Mouse (Mus musculus) embryonic fibroblast, embryonic 13.5 days (primary cell): ENCODE results near the gene Crb2. TPM values are rescaled to one million over a fixed set of nuclear protein-coding genes. Genes with fewer than 3 reads are reported as not detected.

ENCODE experiments used
- H3K27ac ChIP-seq: 2 replicates; pipeline ENCODE4 v1.5.1; 2012; ENCODE audit warnings: low read length, control low read depth, inconsistent platforms; ENCODE audit not compliant: insufficient read depth
- H3K4me1 ChIP-seq: 2 replicates; pipeline ENCODE4 v1.6.1; 2011; ENCODE audit warnings: low read length; ENCODE audit not compliant: control insufficient read depth, insufficient read depth
- H3K4me3 ChIP-seq: 2 replicates; pipeline ENCODE4 v1.5.1; 2011; ENCODE audit warnings: mild to moderate bottlenecking, control low read depth, low read length; ENCODE audit not compliant: insufficient read depth
- CTCF ChIP-seq: IDR thresholded peaks from 2 replicates; pipeline ENCODE4 v1.5.1; 2011; ENCODE audit warnings: mild to moderate bottlenecking, control low read depth, low read length, moderate library complexity, borderline replicate concordance; ENCODE audit not compliant: insufficient read depth
- POLR2A ChIP-seq: IDR thresholded peaks from 2 replicates; pipeline ENCODE4 v1.6.1; 2011; ENCODE audit warnings: low read depth, mild to moderate bottlenecking, control low read depth, low read length, moderate library complexity
- polyA plus RNA-seq: library from polyadenylated mRNA; stranded (reverse); fragments of >200 nt; gene quantifications from 2 replicates; pipeline ENCODE4 v1.2.4, GENCODE M21; 2011; ENCODE audit warnings: low read depth; ENCODE audit not compliant: missing spikeins, insufficient read length

Crb2 gene
- polyA plus RNA-seq, 1 experiment: 0.32 TPM

DNA sequence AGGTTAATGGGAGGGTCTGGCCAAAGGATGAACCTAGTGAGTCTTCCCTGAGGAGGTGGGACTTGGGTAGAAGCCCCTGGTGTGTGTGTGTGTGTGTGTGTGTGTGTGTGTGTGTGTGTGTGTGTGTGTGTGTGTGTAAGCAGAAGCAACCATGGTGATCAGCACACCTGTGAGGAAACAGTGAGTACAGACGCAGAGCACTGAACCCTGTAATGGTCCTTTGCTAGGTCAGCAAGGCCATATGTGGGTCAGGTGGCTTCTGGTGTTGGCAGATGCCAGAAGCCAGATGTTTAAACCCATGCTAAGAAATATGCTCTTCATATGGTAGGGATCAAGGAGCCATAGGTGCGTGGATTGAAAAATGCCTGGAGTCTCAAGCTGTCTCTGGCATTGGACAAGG lies 11.5 kb upstream of the Crb2 start:
- Histone ChIP-seq H3K27ac (no peak overlapping the region), H3K4me3 (no peak overlapping the region), H3K4me1 (peaks cover 9% of the 10 kb centered on the region)
- TF ChIP-seq POLR2A (no peak), CTCF (no peak)

DNA sequence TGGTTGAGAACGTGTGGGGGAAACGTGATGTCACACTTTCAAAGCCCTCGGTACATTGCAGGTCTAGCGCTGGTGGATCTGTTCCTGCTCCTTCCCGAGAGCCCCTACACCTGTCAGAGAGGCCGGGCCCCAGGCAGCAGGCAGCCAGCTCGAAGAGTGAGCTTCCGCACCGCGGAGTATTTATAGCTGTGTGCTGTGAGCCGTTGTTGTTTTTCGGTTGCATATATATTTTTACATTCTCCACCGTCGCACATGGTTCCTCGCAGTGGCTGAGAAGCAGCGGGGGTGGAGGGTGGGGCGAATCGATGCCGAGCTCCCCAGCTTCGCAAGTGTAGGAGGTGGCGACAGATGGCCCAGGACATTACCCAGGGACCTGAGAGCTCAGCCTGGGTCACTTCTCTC lies 11.0 kb upstream of the Crb2 start:
- H3K27ac ChIP-seq: no peak overlapping the region
- no peak overlapping the region for H3K4me3 ChIP-seq
- H3K4me1 ChIP-seq: peaks cover 9% of the 10 kb centered on the region
- no peak for TF ChIP-seq CTCF
- TF ChIP-seq POLR2A: no peak

DNA sequence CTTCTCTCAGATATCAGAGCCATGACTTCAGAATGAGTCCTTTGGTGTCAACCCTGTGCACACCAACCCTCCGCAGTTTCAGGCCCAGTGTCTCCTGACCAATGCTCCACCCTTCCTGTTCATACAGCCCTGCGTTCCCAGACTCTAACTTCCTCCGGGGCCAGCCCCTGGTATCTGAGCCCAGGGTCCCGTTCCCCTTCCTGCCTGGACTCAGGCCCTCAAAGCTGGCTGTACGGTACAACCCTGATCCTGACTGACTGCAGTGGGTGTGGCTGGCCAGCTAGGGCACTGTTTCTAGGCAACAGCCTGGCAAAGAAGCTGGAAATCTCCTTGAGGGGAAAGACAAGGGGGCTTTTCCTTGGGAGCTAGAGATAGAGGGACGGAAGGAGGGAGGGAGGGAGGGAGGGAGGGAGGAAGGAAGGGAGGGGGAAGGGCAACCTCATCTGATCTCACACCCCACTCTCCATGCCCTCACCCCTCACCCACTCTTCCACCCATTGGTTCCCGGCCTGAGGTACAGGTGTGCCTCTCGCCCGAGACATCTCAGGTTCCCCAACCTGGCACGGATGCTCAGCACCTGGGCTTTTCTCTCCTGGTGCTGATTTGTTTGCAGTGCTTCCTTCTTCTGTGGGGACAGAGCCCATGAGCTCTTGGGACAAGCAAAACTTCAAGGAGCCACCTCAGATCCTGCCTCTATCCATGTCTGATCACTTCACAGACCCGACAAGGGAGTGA lies 9.9 kb upstream of the Crb2 start:
- TF ChIP-seq POLR2A (no peak), CTCF (no peak)
- Histone ChIP-seq H3K27ac (no peak overlapping the region), H3K4me3 (no peak overlapping the region), H3K4me1 (peaks cover 9% of the 10 kb centered on the region)

DNA sequence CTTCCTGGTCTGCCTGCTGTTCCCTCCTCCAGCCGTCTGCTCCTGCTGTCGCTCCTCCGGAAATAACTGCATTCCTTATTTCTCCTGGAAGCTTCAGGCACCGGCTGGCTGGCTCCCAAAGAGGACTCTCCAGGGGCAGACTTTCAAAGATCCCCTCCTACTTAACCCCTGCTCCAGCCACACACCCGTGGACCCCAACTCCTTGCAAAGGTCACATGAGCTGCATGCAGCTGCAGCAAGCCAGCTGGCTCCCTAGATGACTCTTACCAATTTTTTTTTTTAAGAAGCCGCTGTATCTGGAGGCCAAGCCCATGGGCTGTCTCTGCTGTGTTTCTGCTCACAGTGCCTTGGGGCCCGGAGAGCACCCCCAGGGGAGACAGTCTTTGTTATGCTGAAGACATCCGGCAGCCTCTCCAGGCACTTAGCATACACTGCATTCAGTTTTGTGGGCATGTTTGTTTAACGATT lies 8.9 kb upstream of the Crb2 start:
- Histone ChIP-seq H3K4me1 (peaks cover 11% of the 10 kb centered on the region), H3K4me3 (no peak overlapping the region), H3K27ac (peak overlapping the region; percentile 12)
- TF ChIP-seq CTCF: no peak
- no peak for TF ChIP-seq POLR2A

DNA sequence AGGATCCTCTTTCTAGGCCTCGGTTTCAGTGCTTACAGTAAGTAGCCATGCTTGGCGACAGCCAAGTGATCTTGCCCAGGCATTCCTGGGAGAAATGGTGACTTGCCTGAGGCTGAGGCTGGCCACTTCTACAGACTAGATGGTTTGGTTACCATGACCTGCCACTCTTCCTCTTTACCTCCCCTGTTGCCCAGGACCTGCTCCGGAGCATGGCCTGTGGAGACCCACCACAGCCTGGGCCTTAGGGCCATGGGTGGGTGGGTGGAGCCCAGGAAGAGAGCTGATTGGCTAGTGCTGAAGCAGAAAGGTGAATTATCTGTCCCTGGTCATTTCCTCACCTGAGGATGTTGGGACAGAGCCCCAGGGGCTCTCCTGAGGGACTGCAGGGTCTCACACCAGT lies 8.3 kb upstream of the Crb2 start:
- H3K4me1 ChIP-seq: peaks cover 11% of the 10 kb centered on the region
- peak overlapping the region; percentile 12 for H3K27ac ChIP-seq
- no peak for TF ChIP-seq POLR2A
- no peak for TF ChIP-seq CTCF
- no peak overlapping the region for H3K4me3 ChIP-seq

DNA sequence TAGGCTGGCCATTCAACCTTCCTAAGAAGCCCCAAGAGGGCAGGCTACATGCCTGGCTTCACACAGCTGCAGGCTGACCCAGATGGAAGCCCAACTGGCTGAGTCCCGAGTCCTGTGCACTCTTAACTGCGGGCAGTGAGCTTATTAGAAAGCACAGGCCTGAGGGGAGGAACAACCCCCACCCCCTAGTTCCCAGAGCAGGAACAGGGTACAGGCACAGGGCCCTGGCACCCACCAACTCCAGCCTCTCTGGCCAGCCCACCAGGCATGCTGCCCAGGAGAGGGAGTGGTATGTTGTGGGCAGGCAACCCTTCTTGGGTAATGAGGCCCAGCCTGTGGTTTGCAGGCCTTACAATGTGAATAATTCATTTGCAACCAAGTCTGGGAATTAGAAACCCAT lies 7.1 kb upstream of the Crb2 start:
- Histone ChIP-seq H3K4me1 (peaks cover 11% of the 10 kb centered on the region), H3K4me3 (no peak overlapping the region), H3K27ac (peak overlapping the region; percentile 41)
- TF ChIP-seq POLR2A: no peak
- TF ChIP-seq CTCF: no peak

DNA sequence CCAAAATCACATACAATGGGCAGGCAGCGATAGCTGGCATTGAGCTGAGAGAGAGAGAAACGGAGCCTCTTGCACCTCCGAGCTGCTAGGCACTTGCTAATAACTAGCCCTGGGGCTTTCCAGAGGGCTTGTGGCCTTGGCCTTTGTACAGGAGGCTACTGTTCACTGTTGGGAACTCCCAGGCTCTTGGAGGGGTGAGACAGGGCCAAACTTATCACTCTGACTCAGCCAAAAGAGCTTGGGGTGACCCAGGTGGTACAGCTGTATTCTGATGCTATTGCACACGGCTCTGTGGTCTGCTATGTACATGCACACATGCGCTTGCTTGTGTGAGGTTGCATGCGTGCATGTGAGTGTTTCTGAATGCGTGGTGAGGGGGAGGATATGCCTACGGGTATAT lies 6.3 kb upstream of the Crb2 start:
- TF ChIP-seq POLR2A (no peak), CTCF (no peak)
- Histone ChIP-seq H3K27ac (peak overlapping the region; percentile 11; the same call in 1 of the 2 replicates), H3K4me1 (peaks cover 11% of the 10 kb centered on the region)

DNA sequence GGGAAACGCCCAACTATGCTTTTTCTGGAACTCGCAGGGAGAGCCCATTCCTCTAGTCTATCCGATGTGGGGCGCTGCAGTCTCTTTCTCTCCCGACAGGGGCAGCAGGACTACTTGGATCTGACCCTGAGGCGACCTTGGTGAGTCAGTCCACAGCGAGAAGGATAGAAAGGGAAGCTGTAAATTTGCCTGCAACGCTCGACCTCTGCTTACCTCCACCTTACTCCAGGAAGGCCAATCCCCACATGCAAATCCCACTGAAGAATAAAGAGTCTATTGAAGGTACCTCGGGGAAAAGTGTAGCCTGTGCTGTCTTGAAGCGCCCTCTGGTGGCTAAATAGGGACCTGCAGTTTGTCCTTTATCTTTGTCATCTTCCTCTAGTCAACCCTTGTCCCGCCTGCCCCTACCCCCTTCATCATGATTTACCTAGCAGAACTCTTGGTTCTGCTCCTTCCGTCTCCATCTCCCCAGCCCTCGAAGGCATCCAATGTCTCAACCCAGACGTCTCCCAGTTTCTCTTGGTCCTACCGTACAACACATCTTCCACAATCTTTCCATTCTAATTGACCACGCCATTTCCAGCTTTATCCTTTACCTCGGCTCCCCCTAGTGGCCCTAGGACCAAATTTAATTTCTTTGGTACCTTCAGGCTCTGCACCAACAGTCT lies 4.3 kb upstream of the Crb2 start:
- H3K27ac ChIP-seq: 0 out of 2 replicates have a peak overlapping the region, but pooled peaks have one; percentile 10
- peaks cover 11% of the 10 kb centered on the region for H3K4me1 ChIP-seq
- H3K4me3 ChIP-seq: peak overlapping the region; percentile 45
- TF ChIP-seq POLR2A: no peak
- peak; percentile 40; the same call in 1 of the 2 replicates for TF ChIP-seq CTCF

More for the DNA sequence above, 6.3 kb upstream of the Crb2 start:
- no peak overlapping the region for H3K4me3 ChIP-seq

DNA sequence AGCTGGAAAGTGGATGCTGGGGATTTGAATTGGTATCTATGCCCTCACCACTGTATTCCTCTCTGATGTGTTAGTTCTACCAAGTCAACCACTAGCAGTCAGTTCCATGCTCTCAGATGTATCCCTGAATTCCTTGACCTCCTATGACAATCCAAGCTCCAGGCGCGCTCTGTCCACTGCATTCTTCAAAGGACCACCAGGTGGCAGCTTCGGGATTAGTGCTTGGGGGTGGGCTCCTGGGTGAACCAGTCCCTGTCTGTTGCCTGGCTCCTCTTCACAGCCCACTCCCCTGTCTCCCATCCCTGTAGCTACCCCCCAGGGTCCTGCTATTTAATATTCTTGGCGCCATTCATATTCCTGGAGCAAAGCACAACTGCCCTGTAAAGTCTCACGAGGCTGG lies 1.5 kb upstream of the Crb2 start:
- TF ChIP-seq POLR2A: no peak
- peak; percentile 30; the same call in 1 of the 2 replicates for TF ChIP-seq CTCF
- Histone ChIP-seq H3K4me3 (no peak overlapping the region), H3K27ac (no peak overlapping the region), H3K4me1 (peaks cover 2% of the 10 kb centered on the region; the same call in 1 of the 2 replicates)
